Mouse (Mus musculus) ES-Bruce4 (cell line): ENCODE results near the gene Cfap43. TPM values are rescaled to one million over a fixed set of nuclear protein-coding genes. Genes with fewer than 3 reads are reported as not detected.

ENCODE experiments used
- H3K27ac ChIP-seq: 2 replicates; pipeline ENCODE4 v1.5.1; 2012; ENCODE audit warnings: low read length, inconsistent platforms; ENCODE audit not compliant: insufficient read depth
- H3K27me3 ChIP-seq: 2 replicates; pipeline ENCODE4 v1.6.1; 2012; ENCODE audit warnings: mild to moderate bottlenecking, low read length, inconsistent platforms; ENCODE audit not compliant: control insufficient read depth, poor library complexity, insufficient read depth, severe bottlenecking
- H3K36me3 ChIP-seq: 2 replicates; pipeline ENCODE4 v1.6.1; 2012; ENCODE audit warnings: inconsistent platforms, mild to moderate bottlenecking, low read length, moderate library complexity; ENCODE audit not compliant: control insufficient read depth, poor library complexity, insufficient read depth, severe bottlenecking
- H3K4me1 ChIP-seq: one replicate; pipeline ENCODE4 v1.8.1; 2011; ENCODE audit warnings: low read length; ENCODE audit not compliant: control insufficient read depth, insufficient read depth
- H3K4me3 ChIP-seq: 2 replicates; pipeline ENCODE4 v1.5.1; 2011; ENCODE audit warnings: low read depth, mild to moderate bottlenecking, low read length
- H3K9ac ChIP-seq: 2 replicates; pipeline ENCODE4 v1.6.1; 2012; ENCODE audit warnings: low read depth, mild to moderate bottlenecking, inconsistent platforms; ENCODE audit not compliant: poor library complexity, severe bottlenecking
- H3K9me3 ChIP-seq: replicated peaks from 2 replicates; pipeline ENCODE4 v1.6.1; 2012; ENCODE audit warnings: mild to moderate bottlenecking, low read length, inconsistent platforms; ENCODE audit not compliant: control insufficient read depth, poor library complexity, insufficient read depth, severe bottlenecking
- CTCF ChIP-seq: IDR thresholded peaks from one replicate; pipeline ENCODE4 v1.8.1; 2011; ENCODE audit warnings: low read depth, low read length
- EP300 ChIP-seq: IDR thresholded peaks from 2 replicates; pipeline ENCODE4 v1.6.1; 2011; ENCODE audit warnings: low read depth, low read length; ENCODE audit not compliant: insufficient read depth
- POLR2A ChIP-seq: IDR thresholded peaks from one replicate; pipeline ENCODE4 v1.8.1; 2011; ENCODE audit warnings: low read length; ENCODE audit not compliant: insufficient read depth
- polyA plus RNA-seq: library from polyadenylated mRNA; stranded (reverse); fragments of >200 nt; gene quantifications from 2 replicates; pipeline ENCODE4 v1.2.4, GENCODE M21; 2011; ENCODE audit warnings: low read depth; ENCODE audit not compliant: missing spikeins, insufficient read depth, insufficient read length

The Cfap43 gene
- polyA plus RNA-seq, 1 experiment, result 10.4 TPM

DNA sequence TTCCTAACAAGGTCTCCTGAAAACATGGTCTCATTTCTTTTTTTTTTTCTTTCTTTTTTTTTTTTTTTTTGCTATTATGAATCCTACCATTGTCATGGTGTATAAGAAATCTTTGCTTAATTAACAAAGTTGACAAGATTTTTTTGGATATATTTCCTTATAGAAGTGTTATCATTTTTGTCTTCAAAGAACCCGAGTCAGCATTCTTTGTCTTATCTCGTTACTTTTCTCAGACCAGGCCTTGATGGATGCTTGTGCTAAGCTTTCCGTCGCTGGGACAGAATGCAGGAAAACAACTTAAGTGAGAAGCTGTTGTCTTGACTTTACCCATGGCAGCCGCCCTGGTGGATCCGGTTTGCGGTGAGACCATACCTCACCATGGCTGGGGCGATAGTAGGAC is 218.6 kb downstream of the Cfap43 start:
- Histone ChIP-seq H3K36me3 (no peaks in the 10 kb centered on the region), H3K4me3 (no peak overlapping the region), H3K4me1 (no peaks in the 10 kb centered on the region), H3K9me3 (no peaks in the 10 kb centered on the region), H3K27ac (no peak overlapping the region), H3K27me3 (no peaks in the 10 kb centered on the region), H3K9ac (no peak overlapping the region)
- TF ChIP-seq CTCF, result no peak
- TF ChIP-seq POLR2A, result no peak
- no peak for TF ChIP-seq EP300

DNA sequence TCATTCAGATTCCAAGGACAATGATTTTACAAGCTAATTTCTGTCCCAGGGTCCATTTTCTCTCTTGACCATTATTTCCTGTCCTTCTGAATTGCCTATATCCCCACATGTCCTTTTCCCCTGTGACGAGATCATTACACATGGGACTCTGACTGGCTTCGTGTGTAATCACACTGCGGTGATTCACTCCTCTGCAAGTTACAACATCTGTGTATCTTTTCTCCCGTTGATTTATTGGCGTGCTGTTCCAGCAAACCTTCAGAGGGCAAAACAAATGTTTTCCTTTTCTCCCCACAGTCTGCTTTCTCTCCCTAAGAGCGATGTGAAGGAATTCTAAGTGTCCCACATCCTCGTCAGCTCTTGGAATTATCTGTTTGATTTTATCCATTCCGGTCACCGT is 219.3 kb downstream of the Cfap43 start:
- no peak for TF ChIP-seq POLR2A
- no peak for TF ChIP-seq CTCF
- TF ChIP-seq EP300, result no peak
- H3K9ac ChIP-seq, result no peak overlapping the region
- no peak overlapping the region for H3K27ac ChIP-seq
- no peaks in the 10 kb centered on the region for H3K27me3 ChIP-seq
- H3K4me1 ChIP-seq, result no peaks in the 10 kb centered on the region
- no peak overlapping the region for H3K4me3 ChIP-seq
- H3K9me3 ChIP-seq, result no peaks in the 10 kb centered on the region
- no peaks in the 10 kb centered on the region for H3K36me3 ChIP-seq

DNA sequence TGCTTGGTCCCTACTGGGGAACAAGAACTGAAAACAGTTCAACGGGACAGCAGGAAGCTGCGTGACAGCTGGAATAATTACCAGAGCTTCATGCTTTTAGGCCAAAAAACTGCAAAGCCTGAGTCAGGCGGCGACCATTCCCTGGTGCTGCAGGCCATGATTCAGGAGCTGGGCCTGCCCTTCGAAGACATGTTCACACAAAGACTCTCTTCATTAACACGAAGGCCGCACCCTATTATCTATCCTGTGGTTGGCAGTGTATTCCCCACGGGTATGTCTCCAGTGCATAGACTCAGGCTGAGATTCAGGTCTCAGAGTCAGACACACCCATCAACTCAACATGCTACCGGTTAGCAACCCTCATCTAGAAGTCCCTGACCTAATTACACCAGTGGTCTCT is 220.8 kb downstream of the Cfap43 start:
- Histone ChIP-seq H3K9me3 (no peaks in the 10 kb centered on the region), H3K4me3 (no peak overlapping the region), H3K4me1 (no peaks in the 10 kb centered on the region), H3K36me3 (no peaks in the 10 kb centered on the region), H3K9ac (no peak overlapping the region), H3K27me3 (no peaks in the 10 kb centered on the region), H3K27ac (no peak overlapping the region)
- TF ChIP-seq POLR2A (no peak), EP300 (no peak), CTCF (no peak)

DNA sequence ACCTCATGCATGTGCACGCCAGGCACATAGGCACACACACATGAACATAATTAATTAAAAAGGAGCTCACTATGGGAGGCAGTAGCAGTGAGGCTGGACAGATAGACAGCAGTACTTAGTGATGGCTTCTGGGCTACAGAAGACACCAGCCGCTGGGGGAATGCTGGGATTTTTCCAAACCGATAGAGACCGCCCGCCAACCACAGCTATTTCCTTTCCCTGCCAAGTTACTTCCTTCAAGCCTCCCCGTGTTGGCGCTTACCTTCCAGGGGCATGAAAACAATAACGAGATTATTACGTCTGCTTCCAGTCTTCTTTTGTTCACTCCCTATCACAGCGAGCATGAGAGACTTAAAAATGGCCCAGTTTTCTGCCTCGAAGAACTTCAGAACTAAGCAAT is 222.0 kb downstream of the Cfap43 start:
- H3K36me3 ChIP-seq, result no peaks in the 10 kb centered on the region
- no peak overlapping the region for H3K9ac ChIP-seq
- no peaks in the 10 kb centered on the region for H3K27me3 ChIP-seq
- no peaks in the 10 kb centered on the region for H3K4me1 ChIP-seq
- H3K4me3 ChIP-seq, result no peak overlapping the region
- TF ChIP-seq EP300 (no peak), POLR2A (no peak), CTCF (no peak)
- no peaks in the 10 kb centered on the region for H3K9me3 ChIP-seq
- no peak overlapping the region for H3K27ac ChIP-seq

DNA sequence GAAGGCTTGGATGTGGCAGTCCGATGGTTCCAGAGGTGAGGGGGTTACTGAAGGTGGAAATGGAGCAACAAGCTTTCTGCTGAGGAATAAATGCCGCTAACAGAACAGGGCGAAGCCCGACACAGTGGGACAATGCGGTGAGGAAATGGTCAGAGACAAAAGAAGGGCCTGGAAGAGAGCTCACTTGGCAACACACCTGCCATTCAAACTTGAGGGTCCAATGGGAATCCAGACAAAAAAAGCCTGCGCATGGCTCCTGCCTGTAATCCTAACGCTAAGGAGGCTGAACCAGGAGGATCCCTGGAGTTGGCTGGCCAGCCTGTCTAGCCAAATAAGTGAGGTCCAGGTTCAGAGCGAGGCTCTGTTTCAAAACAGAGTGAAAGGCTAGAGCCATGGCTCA is 222.7 kb downstream of the Cfap43 start:
- H3K27ac ChIP-seq, result no peak overlapping the region
- no peaks in the 10 kb centered on the region for H3K9me3 ChIP-seq
- TF ChIP-seq CTCF, result no peak
- no peak for TF ChIP-seq POLR2A
- no peak for TF ChIP-seq EP300
- H3K27me3 ChIP-seq, result no peaks in the 10 kb centered on the region
- peak overlapping the region; percentile 29 for H3K4me3 ChIP-seq
- no peaks in the 10 kb centered on the region for H3K36me3 ChIP-seq
- no peaks in the 10 kb centered on the region for H3K4me1 ChIP-seq
- no peak overlapping the region for H3K9ac ChIP-seq

DNA sequence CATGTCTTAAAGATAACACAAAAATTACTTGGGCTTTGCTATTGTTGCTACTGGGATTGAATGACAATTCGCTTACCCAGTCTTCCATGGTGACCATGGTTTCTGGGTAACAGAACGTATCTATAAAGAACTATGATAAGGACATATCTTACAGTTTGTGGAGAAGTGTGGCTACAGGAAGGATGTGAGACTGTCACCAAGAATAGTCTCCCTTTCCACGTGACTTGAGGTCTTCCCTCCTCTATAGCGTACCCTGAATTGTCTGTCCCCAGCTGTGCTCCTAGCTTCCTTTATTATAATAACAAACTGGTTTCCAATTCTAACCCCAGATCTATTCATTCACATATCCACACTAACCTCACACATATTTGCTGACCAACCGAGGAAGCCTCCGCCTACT is 223.4 kb downstream of the Cfap43 start:
- TF ChIP-seq EP300, result no peak
- no peak for TF ChIP-seq CTCF
- no peak for TF ChIP-seq POLR2A
- Histone ChIP-seq H3K9me3 (no peaks in the 10 kb centered on the region), H3K27ac (no peak overlapping the region), H3K27me3 (no peaks in the 10 kb centered on the region), H3K9ac (no peak overlapping the region), H3K36me3 (no peaks in the 10 kb centered on the region), H3K4me1 (no peaks in the 10 kb centered on the region), H3K4me3 (no peak overlapping the region)
